Mouse (Mus musculus): Measurements from ENCODE around the gene Olfr25.

Olfr25 gene

GRCm38 (mm10) chr9:38328760-38329159 lies at the start of gene Olfr25:
Gene Olfr25, plus strand, starts transcription at chr9:38329060.
- no peak for DNase-seq (ENCODE audit: low spot score in 2 of 2)

- DNase-seq (ENCODE audit: low spot score in 2 of 2), result no peak
Observed at GRCm38 (mm10) chr9:38290807-38291206, 38.1 kb upstream of the Olfr25 start, which contains the start of gene Olfr896-ps1. Gene Olfr896-ps1, plus strand, starts transcription at chr9:38291107.

- no peak for DNase-seq (ENCODE audit: low spot score in 2 of 2)
Observed at GRCm38 (mm10) chr9:38348111-38348510, 19.3 kb downstream of the Olfr25 start, which contains the start of gene Olfr898. Gene Olfr898, plus strand, starts transcription at chr9:38348411.

GRCm38 (mm10) chr9:38366596-38366995 lies 37.7 kb downstream of the Olfr25 start, which contains the start of gene Olfr250:
Gene Olfr250, plus strand, starts transcription at chr9:38366896.
- DNase-seq (ENCODE audit: low spot score in 2 of 2), result no peak

GRCm38 (mm10) chr9:38376786-38377185 lies 47.9 kb downstream of the Olfr25 start, which contains the start of gene Olfr251:
Gene Olfr251, plus strand, starts transcription at chr9:38377086.
- no peak for DNase-seq (ENCODE audit: low spot score in 2 of 2)
